Mouse (Mus musculus): ENCODE measurements at regions not wholly inside any gene's neighbourhood (a gene's known extent, or its start where the extent isn't known, plus 50 kb on each side); places are given as distances from the start of the nearest gene placed in this dataset.
"Not testable (repeated sequence)": the region's sequence is repeated elsewhere in the genome, so short reads cannot be mapped to it uniquely, and the experiment has no call there.

DNA sequence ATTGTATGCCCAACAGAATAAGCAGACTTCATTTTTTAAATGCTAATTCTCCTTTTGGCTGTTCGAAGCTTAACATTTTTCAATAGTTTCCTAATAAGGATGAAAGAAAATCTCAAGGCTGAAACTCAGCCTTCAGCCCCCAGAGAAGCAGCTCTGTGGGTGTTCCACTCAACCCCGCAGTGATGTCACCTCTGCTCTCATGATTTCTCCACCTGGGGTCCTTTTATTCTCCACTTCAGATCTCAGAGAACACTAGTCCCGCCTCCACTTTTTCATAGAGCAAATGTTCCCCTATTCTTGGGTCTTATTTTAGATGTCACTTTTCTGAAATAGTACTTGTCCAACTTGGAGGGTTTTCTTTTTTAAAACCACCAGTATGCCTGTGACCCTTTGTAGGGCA lies 567.3 kb downstream of the Cntn3 start:
- DNase-seq (ENCODE audit: low spot score in 2 of 2) = no peak

- peak in 1 of 2 experiments; percentile 8 for DNase-seq (ENCODE audit: low spot score in 2 of 2)
Measured at GRCm38 (mm10) chr6:101998181-101998580, 574.7 kb downstream of the Cntn3 start.

GRCm38 (mm10) chr6:101997629-101998028 lies 575.3 kb downstream of the Cntn3 start:
- DNase-seq (ENCODE audit: low spot score in 2 of 2) = no peak

- DNase-seq (ENCODE audit: low spot score in 2 of 2) = peak; percentile 14 to 29
Measured at GRCm38 (mm10) chr6:101992815-101993214, 580.1 kb downstream of the Cntn3 start.

- DNase-seq (ENCODE audit: low spot score in 2 of 2) = no peak
Measured at GRCm38 (mm10) chr6:101981656-101982055, 591.2 kb downstream of the Cntn3 start.

DNA sequence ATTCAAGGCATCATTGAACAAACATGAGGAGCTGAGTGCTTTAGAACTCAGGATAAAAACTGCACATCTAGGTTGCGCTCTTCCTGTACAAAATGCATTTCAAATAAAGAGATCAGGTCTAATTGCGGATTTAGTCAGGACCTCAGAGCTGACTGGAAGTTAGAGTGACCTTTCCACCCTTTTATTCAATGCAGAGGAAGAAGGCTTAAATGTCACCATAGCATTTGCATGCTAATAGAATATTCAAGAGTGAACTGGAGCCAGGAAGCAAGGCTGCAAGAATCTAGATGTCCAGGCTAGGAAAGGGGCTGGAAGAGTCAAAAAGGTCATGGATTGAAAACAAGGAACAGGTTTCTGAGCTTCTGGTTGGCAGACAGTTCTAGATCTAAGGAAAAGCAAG lies 593.7 kb downstream of the Cntn3 start:
- no peak for DNase-seq (ENCODE audit: low spot score in 2 of 2)

DNA sequence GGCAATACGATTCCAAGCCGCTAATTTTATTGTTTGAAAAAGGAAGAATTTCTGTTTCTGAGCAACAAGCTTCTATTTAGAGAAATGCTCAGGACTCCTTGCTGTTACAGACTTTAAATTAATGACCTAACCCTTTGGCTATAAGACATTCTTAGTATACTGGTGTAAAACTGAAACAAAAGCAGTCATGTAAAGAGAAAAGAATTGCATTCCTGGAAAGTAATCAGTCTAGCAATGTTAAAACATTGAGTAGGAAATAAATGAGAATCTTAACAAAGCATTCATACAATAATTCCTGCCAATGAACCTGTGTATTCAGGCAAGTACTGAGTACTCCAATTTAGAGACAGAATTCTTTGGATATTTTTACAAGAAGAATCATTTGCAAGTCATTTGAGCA lies 587.2 kb upstream of the Pdzrn3 start:
- DNase-seq (ENCODE audit: low spot score in 2 of 2) = no peak

DNA sequence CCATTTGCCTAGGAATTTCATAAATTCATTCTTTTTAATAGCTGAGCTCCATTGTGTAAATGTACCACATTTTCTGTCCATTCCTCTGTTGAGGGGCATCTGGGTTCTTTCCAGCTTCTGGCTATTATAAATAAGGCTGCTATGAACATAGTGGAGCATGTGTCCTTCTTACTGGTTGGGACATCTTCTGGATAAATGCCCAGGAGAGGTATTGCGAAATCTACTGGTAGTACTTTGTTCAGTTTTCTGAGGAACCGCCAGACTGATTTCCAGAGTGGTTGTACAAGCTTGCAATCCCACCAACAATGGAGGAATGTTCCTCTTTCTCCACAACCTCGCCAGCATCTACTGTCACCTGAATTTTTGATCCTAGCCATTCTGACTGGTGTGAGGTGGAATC lies 583.8 kb upstream of the Pdzrn3 start:
- not testable (repeated sequence) for DNase-seq (ENCODE audit: low spot score in 2 of 2)

- DNase-seq (ENCODE audit: low spot score in 2 of 2) = no peak
Measured at GRCm38 (mm10) chr6:101949681-101950080, 572.0 kb upstream of the Pdzrn3 start.

- no peak for DNase-seq (ENCODE audit: low spot score in 2 of 2)
Measured at GRCm38 (mm10) chr6:101948950-101949349, 571.3 kb upstream of the Pdzrn3 start.

GRCm38 (mm10) chr6:101940266-101940866 lies 562.7 kb upstream of the Pdzrn3 start:
- no peak for DNase-seq (ENCODE audit: low spot score in 2 of 2)

- no peak for DNase-seq (ENCODE audit: low spot score in 2 of 2)
Measured at GRCm38 (mm10) chr6:101938393-101938985, 560.8 kb upstream of the Pdzrn3 start.

- DNase-seq (ENCODE audit: low spot score in 2 of 2) = peak in 1 of 2 experiments; percentile 42
Measured at GRCm38 (mm10) chr6:101937467-101938392, 560.0 kb upstream of the Pdzrn3 start.

DNA sequence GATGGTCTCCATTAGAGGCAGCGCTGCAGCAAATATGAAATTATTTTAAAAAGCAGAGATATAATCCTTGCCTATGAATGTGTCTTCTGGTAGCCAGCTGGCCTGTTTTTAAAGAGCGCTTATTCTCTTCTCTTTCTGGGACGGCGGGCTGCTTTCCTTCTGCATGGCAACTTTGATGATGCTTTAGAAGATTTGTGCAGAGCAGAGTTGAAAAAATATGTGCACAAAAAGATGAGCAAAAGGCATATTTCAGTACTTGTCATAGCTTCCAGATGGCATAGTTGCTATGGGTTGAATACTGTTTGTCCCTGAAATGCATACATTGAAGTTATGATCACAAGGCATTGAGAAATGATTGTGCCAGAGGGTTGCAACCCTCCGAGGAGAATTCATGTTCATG lies 554.1 kb upstream of the Pdzrn3 start:
- DNase-seq (ENCODE audit: low spot score in 2 of 2) = no peak

DNA sequence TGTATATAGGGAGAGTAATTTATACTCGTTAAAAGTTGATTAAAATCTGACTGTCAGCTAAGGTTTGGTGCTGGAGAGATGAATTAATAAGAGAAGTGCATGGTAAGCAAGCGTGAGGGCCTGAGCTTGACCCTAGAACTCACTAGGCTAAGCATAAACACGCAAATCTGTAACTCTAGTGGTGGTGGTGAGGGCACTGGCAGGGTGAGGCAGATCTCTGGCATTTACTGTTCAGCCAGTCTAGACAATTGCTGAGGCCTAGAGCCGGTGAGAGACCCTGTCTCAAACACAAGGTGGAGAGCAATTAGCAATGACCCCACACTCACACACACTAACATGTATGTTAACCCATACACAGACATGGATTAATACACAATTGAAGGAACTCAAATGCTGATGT lies 544.0 kb upstream of the Pdzrn3 start:
- no peak for DNase-seq (ENCODE audit: low spot score in 2 of 2)

GRCm38 (mm10) chr6:101921186-101921585 lies 543.5 kb upstream of the Pdzrn3 start:
- no peak for DNase-seq (ENCODE audit: low spot score in 2 of 2)

DNA sequence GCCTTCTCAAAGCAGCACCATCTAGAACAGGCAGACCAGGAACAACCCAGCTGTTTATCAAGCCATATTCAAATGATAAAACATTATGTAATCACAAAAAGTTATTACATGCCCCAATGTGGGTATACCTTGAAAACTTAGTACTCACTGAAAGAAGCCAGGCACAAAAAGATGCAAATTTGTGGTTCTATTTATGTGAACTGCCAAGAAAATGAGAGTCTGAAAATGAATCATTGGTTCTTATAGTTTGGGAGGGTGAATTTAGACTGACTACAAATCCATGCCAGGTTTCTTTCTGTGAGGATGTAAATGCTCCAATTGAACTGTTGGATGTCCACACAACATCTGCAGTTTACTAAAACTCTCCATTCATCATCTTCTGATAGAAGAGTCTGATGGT lies 541.2 kb upstream of the Pdzrn3 start:
- DNase-seq (ENCODE audit: low spot score in 2 of 2) = no peak

GRCm38 (mm10) chr6:101905029-101905342 lies 527.3 kb upstream of the Pdzrn3 start:
- DNase-seq (ENCODE audit: low spot score in 2 of 2) = no peak

DNA sequence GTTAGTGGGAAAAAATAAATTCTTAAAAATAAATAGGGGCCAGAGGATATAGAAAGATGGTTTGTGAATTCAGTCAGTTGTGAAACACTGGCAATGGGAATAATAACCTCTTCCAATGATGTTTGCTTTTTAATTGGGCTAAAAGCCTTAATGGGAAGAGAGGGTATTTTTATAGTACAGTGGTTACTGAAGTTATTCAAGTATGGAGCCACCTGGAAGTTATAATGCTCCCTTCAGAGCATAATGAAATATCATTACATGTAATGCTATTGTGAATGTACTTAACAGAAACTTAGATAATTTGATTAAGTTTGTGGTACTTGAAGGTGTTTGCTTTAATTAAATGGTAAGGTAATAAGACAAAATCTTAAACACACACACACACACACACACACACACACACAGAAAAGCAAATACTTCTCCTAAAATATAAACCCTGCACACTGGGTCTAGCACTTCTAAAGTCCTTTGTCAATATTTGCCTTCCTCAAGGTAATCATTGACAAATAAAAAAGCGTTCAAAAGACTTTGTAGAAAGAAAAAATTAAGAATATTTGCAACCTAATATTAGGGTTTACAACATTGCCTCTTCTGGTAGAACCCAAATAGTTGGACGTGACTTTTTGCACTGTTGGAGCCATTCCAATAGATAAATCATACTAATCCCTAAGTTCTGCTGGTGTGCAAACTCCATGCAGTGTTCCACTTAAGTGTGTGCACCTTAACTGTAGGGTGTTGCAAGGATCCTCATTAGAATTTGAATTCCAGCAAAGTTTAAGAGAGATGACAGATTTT lies 526.7 kb upstream of the Pdzrn3 start:
- no peak for DNase-seq (ENCODE audit: low spot score in 2 of 2)

- DNase-seq (ENCODE audit: low spot score in 2 of 2) = no peak
Measured at GRCm38 (mm10) chr6:101902276-101902675, 524.6 kb upstream of the Pdzrn3 start.

DNA sequence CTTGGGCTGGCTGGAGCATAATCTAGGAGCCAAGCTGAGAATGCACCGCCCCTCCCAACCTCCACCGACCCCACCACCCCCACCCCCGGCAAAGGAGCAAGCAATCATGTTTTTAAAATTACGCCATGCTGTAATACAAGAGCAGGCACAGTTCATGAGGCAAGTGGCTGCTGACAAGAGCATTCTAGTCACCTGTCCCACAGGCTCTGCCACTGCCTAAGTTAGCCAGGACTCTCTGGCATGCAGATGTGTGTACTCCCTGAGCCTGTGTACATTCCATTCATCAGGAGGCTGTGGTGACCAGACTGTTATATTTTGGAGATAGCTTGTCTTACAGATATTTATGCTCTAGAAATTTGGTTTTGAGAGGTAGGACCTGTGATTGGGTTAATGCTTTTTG lies 520.8 kb upstream of the Pdzrn3 start:
- no peak for DNase-seq (ENCODE audit: low spot score in 2 of 2)

- peak in 1 of 2 experiments; percentile 5 for DNase-seq (ENCODE audit: low spot score in 2 of 2)
Measured at GRCm38 (mm10) chr6:101890655-101891054, 513.0 kb upstream of the Pdzrn3 start.

Measured in left cerebral cortex, adult 9 months (tissue).